Mouse (Mus musculus) embryonic facial prominence, embryonic 12.5 days (tissue): ENCODE measurements around the gene Tcaf3. TPM values are rescaled to one million over a fixed set of nuclear protein-coding genes. Genes with fewer than 3 reads are reported as not detected.
A peak's percentile ranks its signal among the peaks of the same experiment; 100 is the strongest.

Experiments
- ATAC-seq: fragments of 200-750 bp; cut with Nextera tagmentation; 2 replicates; pipeline ENCODE4 v1.8.0; 2017; ENCODE audit not compliant: insufficient number of reproducible peaks, insufficient read depth, low FRiP score, low TSS enrichment
- H3K27ac ChIP-seq: fragments of 300-500 bp; sonication (generic); 2 replicates; pipeline ENCODE4 v1.5.1; 2016; ENCODE audit warnings: mild to moderate bottlenecking
- H3K27me3 ChIP-seq: fragments of 300-500 bp; sonication (generic); 2 replicates; pipeline ENCODE4 v1.6.1; 2016; ENCODE audit warnings: mild to moderate bottlenecking, moderate library complexity
- H3K36me3 ChIP-seq: fragments of 300-500 bp; sonication (generic); 2 replicates; pipeline ENCODE4 v1.6.1; 2016; ENCODE audit warnings: mild to moderate bottlenecking
- H3K4me1 ChIP-seq: fragments of 300-500 bp; sonication (generic); 2 replicates; pipeline ENCODE4 v1.6.1; 2016
- H3K4me2 ChIP-seq: fragments of 300-500 bp; sonication (generic); replicated peaks from 2 replicates; pipeline ENCODE4 v1.6.1; 2016; ENCODE audit warnings: mild to moderate bottlenecking, moderate library complexity
- H3K4me3 ChIP-seq: fragments of 300-500 bp; sonication (generic); 2 replicates; pipeline ENCODE4 v1.5.1; 2016; ENCODE audit warnings: mild to moderate bottlenecking
- H3K9ac ChIP-seq: fragments of 300-500 bp; sonication (generic); 2 replicates; pipeline ENCODE4 v1.6.1; 2016; ENCODE audit warnings: mild to moderate bottlenecking, moderate library complexity
- H3K9me3 ChIP-seq: fragments of 300-500 bp; sonication (generic); 2 replicates; pipeline ENCODE4 v1.6.1; 2016; ENCODE audit warnings: mild to moderate bottlenecking, moderate library complexity
- WGBS: fragments of 180-500 bp; shearing (Covaris S2); methylation state at CpG from one replicate; pipeline ENCODE4 v1.1.7; 2016; 5-methylcytosine and 5-hydroxymethylcytosine counted together
- polyA plus RNA-seq: library from polyadenylated mRNA; unstranded; fragments of >200 nt; fragmentation: Nextera tagmentation; extraction: Ambion mirVana; gene quantifications from 2 replicates; pipeline ENCODE4 v1.2.1, GENCODE M21; 2016

Tcaf3 gene
- not detected in 2 replicates for polyA plus RNA-seq

GRCm38 (mm10) chr6:42597592-42597991 is at the start of gene Tcaf3:
TSS of gene Tcaf3 (minus strand) at chr6:42597692.
- 55% methylated on average over 4 of the region's 4 CpGs for WGBS
- Histone ChIP-seq H3K9me3 (no peaks in the 10 kb centered on the region), H3K36me3 (no peaks in the 10 kb centered on the region), H3K9ac (no peak within 1 kb of the TSS), H3K27ac (no peak within 1 kb of the TSS), H3K4me3 (no peak within 1 kb of the TSS), H3K4me1 (no peaks in the 10 kb centered on the region), H3K27me3 (no peaks in the 10 kb centered on the region), H3K4me2 (no peak within 1 kb of the TSS)
- no peak for ATAC-seq

GRCm38 (mm10) chr6:42644912-42645549 is 47.5 kb upstream of the Tcaf3 start, which contains the start of gene Tcaf2:
TSS of gene Tcaf2 (minus strand) at chr6:42645254.
- peak within 1 kb of the TSS; percentile 53 for H3K4me2 ChIP-seq
- H3K9me3 ChIP-seq, result no peaks in the 10 kb centered on the region
- no peak within 1 kb of the TSS for H3K9ac ChIP-seq
- WGBS, result under 1% methylated on average over 23 of the region's 23 CpGs
- no peaks in the 10 kb centered on the region for H3K36me3 ChIP-seq
- ATAC-seq, result peak; percentile 98
- H3K4me1 ChIP-seq, result no peaks in the 10 kb centered on the region
- no peaks in the 10 kb centered on the region for H3K27me3 ChIP-seq
- peak within 1 kb of the TSS; percentile 36 for H3K4me3 ChIP-seq
- H3K27ac ChIP-seq, result no peak within 1 kb of the TSS

- WGBS, result 85% methylated on average over 5 of the region's 5 CpGs
- no peak overlapping the region for H3K27ac ChIP-seq
- no peaks in the 10 kb centered on the region for H3K4me1 ChIP-seq
- no peak for ATAC-seq
- H3K4me3 ChIP-seq, result no peak overlapping the region
- no peak overlapping the region for H3K4me2 ChIP-seq
- no peaks in the 10 kb centered on the region for H3K36me3 ChIP-seq
- no peaks in the 10 kb centered on the region for H3K9me3 ChIP-seq
- H3K9ac ChIP-seq, result no peak overlapping the region
- no peaks in the 10 kb centered on the region for H3K27me3 ChIP-seq
These were observed 36.9 kb upstream of the Tcaf3 start for GRCm38 (mm10) chr6:42634393-42634792.

GRCm38 (mm10) chr6:42631395-42631794 is 33.9 kb upstream of the Tcaf3 start:
- H3K27me3 ChIP-seq, result no peaks in the 10 kb centered on the region
- ATAC-seq, result no peak
- no peak overlapping the region for H3K4me2 ChIP-seq
- no peaks in the 10 kb centered on the region for H3K36me3 ChIP-seq
- H3K4me1 ChIP-seq, result no peaks in the 10 kb centered on the region
- 71% methylated on average over 4 of the region's 4 CpGs for WGBS
- H3K9me3 ChIP-seq, result no peaks in the 10 kb centered on the region
- H3K27ac ChIP-seq, result no peak overlapping the region
- H3K4me3 ChIP-seq, result no peak overlapping the region
- no peak overlapping the region for H3K9ac ChIP-seq

GRCm38 (mm10) chr6:42616904-42617303 is 19.4 kb upstream of the Tcaf3 start:
- Histone ChIP-seq H3K4me3 (no peak overlapping the region), H3K36me3 (no peaks in the 10 kb centered on the region), H3K27me3 (no peaks in the 10 kb centered on the region), H3K27ac (no peak overlapping the region), H3K9ac (no peak overlapping the region), H3K4me1 (no peaks in the 10 kb centered on the region), H3K9me3 (no peaks in the 10 kb centered on the region), H3K4me2 (no peak overlapping the region)
- whole genome bisulfite sequencing, result 74% methylated on average over 2 of the region's 2 CpGs
- ATAC-seq, result no peak

GRCm38 (mm10) chr6:42612218-42612617 is 14.7 kb upstream of the Tcaf3 start:
- ATAC-seq, result no peak

GRCm38 (mm10) chr6:42610954-42611522 is 13.5 kb upstream of the Tcaf3 start:
- ATAC-seq, result no peak
- 57% methylated on average over 4 of the region's 4 CpGs for WGBS

More at GRCm38 (mm10) chr6:42612218-42612617, 14.7 kb upstream of the Tcaf3 start:
- Histone ChIP-seq H3K36me3 (no peaks in the 10 kb centered on the region), H3K9me3 (no peaks in the 10 kb centered on the region), H3K4me2 (no peak overlapping the region), H3K4me3 (no peak overlapping the region), H3K9ac (no peak overlapping the region), H3K27ac (no peak overlapping the region), H3K4me1 (no peaks in the 10 kb centered on the region), H3K27me3 (no peaks in the 10 kb centered on the region)

GRCm38 (mm10) chr6:42593138-42593882 is 4.2 kb downstream of the Tcaf3 start:
- Histone ChIP-seq H3K4me2 (no peak overlapping the region), H3K4me1 (no peaks in the 10 kb centered on the region), H3K9ac (no peak overlapping the region), H3K27me3 (0 out of 2 replicates have a peak, but pooled peaks cover 3% of the 10 kb centered on the region), H3K9me3 (no peaks in the 10 kb centered on the region), H3K36me3 (no peaks in the 10 kb centered on the region), H3K4me3 (no peak overlapping the region), H3K27ac (no peak overlapping the region)
- ATAC-seq, result no peak
- 79% methylated on average over 17 of the region's 17 CpGs for WGBS

More at GRCm38 (mm10) chr6:42610954-42611522, 13.5 kb upstream of the Tcaf3 start:
- H3K4me2 ChIP-seq, result no peak overlapping the region
- H3K9me3 ChIP-seq, result no peaks in the 10 kb centered on the region
- no peak overlapping the region for H3K27ac ChIP-seq
- H3K4me3 ChIP-seq, result no peak overlapping the region
- no peaks in the 10 kb centered on the region for H3K4me1 ChIP-seq
- H3K36me3 ChIP-seq, result no peaks in the 10 kb centered on the region
- no peak overlapping the region for H3K9ac ChIP-seq
- no peaks in the 10 kb centered on the region for H3K27me3 ChIP-seq

- Histone ChIP-seq H3K4me3 (no peak overlapping the region), H3K27me3 (0 out of 2 replicates have a peak, but pooled peaks cover 3% of the 10 kb centered on the region), H3K36me3 (no peaks in the 10 kb centered on the region), H3K27ac (no peak overlapping the region), H3K4me1 (no peaks in the 10 kb centered on the region), H3K9me3 (no peaks in the 10 kb centered on the region), H3K4me2 (no peak overlapping the region), H3K9ac (no peak overlapping the region)
- 85% methylated on average over 5 of the region's 5 CpGs for WGBS
- ATAC-seq, result no peak
These were observed 10.9 kb downstream of the Tcaf3 start for GRCm38 (mm10) chr6:42586569-42586968.

- H3K4me2 ChIP-seq, result no peak overlapping the region; the same call in 1 of the 2 replicates
- WGBS, result 2% methylated on average over 7 of the region's 7 CpGs
These were observed 14.0 kb downstream of the Tcaf3 start for GRCm38 (mm10) chr6:42583488-42583872.

GRCm38 (mm10) chr6:42582741-42583487 is 14.6 kb downstream of the Tcaf3 start:
- 55% methylated on average over 9 of the region's 9 CpGs for WGBS
- H3K36me3 ChIP-seq, result no peaks in the 10 kb centered on the region

More at GRCm38 (mm10) chr6:42583488-42583872, 14.0 kb downstream of the Tcaf3 start:
- Histone ChIP-seq H3K4me1 (no peaks in the 10 kb centered on the region), H3K4me3 (no peak overlapping the region), H3K27ac (no peak overlapping the region), H3K9me3 (no peaks in the 10 kb centered on the region), H3K9ac (no peak overlapping the region), H3K27me3 (0 out of 2 replicates have a peak, but pooled peaks cover under 1% of the 10 kb centered on the region), H3K36me3 (no peaks in the 10 kb centered on the region)
- no peak for ATAC-seq

More at GRCm38 (mm10) chr6:42582741-42583487, 14.6 kb downstream of the Tcaf3 start:
- H3K27ac ChIP-seq, result no peak overlapping the region
- H3K27me3 ChIP-seq, result no peaks in the 10 kb centered on the region
- no peak overlapping the region; the same call in 1 of the 2 replicates for H3K4me2 ChIP-seq
- no peak overlapping the region for H3K9ac ChIP-seq
- ATAC-seq, result no peak
- no peaks in the 10 kb centered on the region for H3K4me1 ChIP-seq
- no peaks in the 10 kb centered on the region for H3K9me3 ChIP-seq
- H3K4me3 ChIP-seq, result no peak overlapping the region
